Comparison of ENCODE assay signal across 8 mouse cellular contexts in the genomic region with DNA sequence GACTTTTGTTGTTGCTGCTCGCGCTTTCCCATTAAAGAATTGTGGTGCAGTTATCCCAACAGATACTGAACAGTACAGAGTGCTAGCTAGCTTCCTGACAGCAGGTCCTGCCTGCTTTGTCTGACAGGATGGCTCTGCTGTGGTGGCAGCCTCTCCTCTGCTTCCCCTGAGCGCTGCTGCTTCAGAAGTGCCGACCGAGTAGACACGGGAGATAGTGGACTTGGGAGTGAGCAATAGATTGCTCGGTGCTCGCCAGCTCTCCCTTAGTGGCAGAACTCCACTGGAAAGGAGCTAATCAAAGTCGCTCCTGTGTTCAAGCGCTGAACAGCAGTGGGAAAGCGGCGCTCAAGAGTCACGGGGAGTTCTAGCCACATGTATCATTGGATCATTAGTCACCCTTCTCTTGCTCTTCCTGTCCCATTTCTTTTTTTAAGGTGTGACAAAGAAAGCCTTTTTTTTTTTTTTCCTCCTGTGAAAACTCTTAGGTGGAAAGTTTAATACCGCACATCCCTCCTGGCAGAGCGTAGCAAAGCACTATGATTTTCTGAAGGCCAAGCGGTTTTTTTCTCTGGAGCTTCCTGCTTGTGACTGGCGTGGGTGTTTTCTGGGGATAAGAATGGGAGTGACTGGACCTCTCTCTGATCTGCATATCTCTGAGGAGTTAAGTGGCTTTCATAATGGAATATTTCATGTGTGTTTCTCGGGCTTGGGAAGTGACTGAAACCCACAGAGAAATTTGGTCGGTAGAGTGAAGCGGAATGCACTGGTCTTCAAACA. TPM values are rescaled to one million over a fixed set of nuclear protein-coding genes. Genes with fewer than 3 reads are reported as not detected.
A peak's percentile ranks its signal among the peaks of the same experiment; 100 is the strongest.
DNase-seq lines count a peak whose midpoint lies in the region; ATAC-seq lines count a peak whose summit lies in the region.

No protein-coding gene starts in this region.

- WGBS in heart, embryonic 15.5 days = 31% methylated on average over 20 of the region's 20 CpGs
- 53% methylated on average over 20 of the region's 20 CpGs for WGBS in neural tube, embryonic 13.5 days

- DNase-seq in heart, adult 11 months = peak; percentile 91
- no peak for DNase-seq in heart, postnatal 25 days (ENCODE audit: low spot score)
- peak; percentile 72 for DNase-seq in brain, adult 2 months (ENCODE audit: low read depth, low spot score)
- peak; percentile 10 for DNase-seq in kidney, postnatal 14 days
- DNase-seq in thymus, adult 18-20 months = no peak
- no peak for DNase-seq in urinary bladder, postnatal 25 days (ENCODE audit: low spot score)

- H3K9me3 ChIP-seq in heart, embryonic 15.5 days (replicated peaks) = no peaks in the 10 kb centered on the region
- H3K9me3 ChIP-seq in neural tube, embryonic 13.5 days = no peaks in the 10 kb centered on the region

- 0 out of 2 replicates have a peak overlapping the region, but pooled peaks have one; percentile 23 for H3K27ac ChIP-seq in heart, embryonic 15.5 days
- no peak overlapping the region; the same call in 1 of the 2 replicates for H3K27ac ChIP-seq in neural tube, embryonic 13.5 days (replicated peaks)

- H3K36me3 ChIP-seq in heart, embryonic 15.5 days = no peaks in the 10 kb centered on the region
- H3K36me3 ChIP-seq in neural tube, embryonic 13.5 days = no peaks in the 10 kb centered on the region

- peaks cover 27% of the 10 kb centered on the region for H3K4me1 ChIP-seq in heart, embryonic 15.5 days (replicated peaks)
- H3K4me1 ChIP-seq in neural tube, embryonic 13.5 days (replicated peaks) = peaks cover 31% of the 10 kb centered on the region

- peak overlapping the region; percentile 22 for H3K4me3 ChIP-seq in heart, embryonic 15.5 days
- H3K4me3 ChIP-seq in neural tube, embryonic 13.5 days = no peak overlapping the region

- H3K9ac ChIP-seq in heart, embryonic 15.5 days = no peak overlapping the region
- H3K9ac ChIP-seq in neural tube, embryonic 13.5 days = 0 out of 2 replicates have a peak overlapping the region, but pooled peaks have one; percentile 43

- ATAC-seq in heart, embryonic 15.5 days (replicated peaks; ENCODE audit: insufficient number of reproducible peaks, insufficient read depth, low FRiP score, low read depth) = no peak
- peak; percentile 51 for ATAC-seq in neural tube, embryonic 13.5 days (ENCODE audit: low read depth)

- H3K4me2 ChIP-seq in heart, embryonic 15.5 days = peak overlapping the region; percentile 54
- peak overlapping the region; percentile 37; the same call in 1 of the 2 replicates for H3K4me2 ChIP-seq in neural tube, embryonic 13.5 days

- H3K27me3 ChIP-seq in heart, embryonic 15.5 days = peaks cover 27% of the 10 kb centered on the region
- no peaks in the 10 kb centered on the region for H3K27me3 ChIP-seq in neural tube, embryonic 13.5 days

- intact Hi-C loops in heart, postnatal 25 days (cut with DNase I) = no loop called here

RNA-seq across cellular contexts. Expression of a gene that starts 42.8 kb away (rescaled TPM):
- 10 to 100 TPM; 10.2 TPM for total RNA-seq in heart, postnatal 25 days (2021)
- polyA plus RNA-seq in heart, embryonic 15.5 days (2015; fragmentation: Nextera tagmentation; extraction: Ambion mirVana) = 7.6 and 9.7 TPM in 2 replicates
- polyA plus RNA-seq in neural tube, embryonic 13.5 days (2015; fragmentation: Nextera tagmentation; extraction: Ambion mirVana) = 4.1 and 5.4 TPM in 2 replicates

Comparison
In these comparisons a context has a peak if more than half of its experiments do, and no peak if none do; other contexts are left out.
1. DNase-seq: peak in heart, adult 11 months (single experiment), brain, adult 2 months (single experiment) and kidney, postnatal 14 days (single experiment); none in heart, postnatal 25 days (single experiment), thymus, adult 18-20 months (0 of 2) and urinary bladder, postnatal 25 days (single experiment).